Mouse (Mus musculus): ENCODE measurements at regions not wholly inside any gene's neighbourhood (a gene's known extent, or its start where the extent isn't known, plus 50 kb on each side); places are given as distances from the start of the nearest gene placed in this dataset.

GRCm38 (mm10) chr15:59888996-59889395 lies 127.4 kb downstream of the 4933412E24Rik start:
- no peak overlapping the region for H3K4me2 ChIP-seq (ENCODE audit: low read depth, low read length)
- 87% methylated on average over 2 of the region's 2 CpGs for WGBS
- H3K4me3 ChIP-seq (ENCODE audit: low read length), result no peak overlapping the region
- H3K9me3 ChIP-seq (ENCODE audit: control insufficient read depth, low read length), result no peaks in the 10 kb centered on the region
- H3K36me3 ChIP-seq (ENCODE audit: control insufficient read depth, insufficient read depth, low read length), result no peaks in the 10 kb centered on the region
- H3K27me3 ChIP-seq (replicated peaks; ENCODE audit: control insufficient read depth, insufficient read depth, low read length), result no peaks in the 10 kb centered on the region
- no peak overlapping the region for H3K27ac ChIP-seq (ENCODE audit: low read length)
- ATAC-seq, result no peak
- no peaks in the 10 kb centered on the region for H3K4me1 ChIP-seq (ENCODE audit: control insufficient read depth, insufficient read depth, low read length)
- no peak overlapping the region for H3K9ac ChIP-seq (ENCODE audit: low read depth, low read length)

- ATAC-seq, result no peak
- Histone ChIP-seq H3K27me3 (replicated peaks; ENCODE audit: control insufficient read depth, insufficient read depth, low read length) (no peaks in the 10 kb centered on the region), H3K4me2 (ENCODE audit: low read depth, low read length) (no peak overlapping the region), H3K36me3 (ENCODE audit: control insufficient read depth, insufficient read depth, low read length) (no peaks in the 10 kb centered on the region), H3K9ac (ENCODE audit: low read depth, low read length) (no peak overlapping the region), H3K4me3 (ENCODE audit: low read length) (no peak overlapping the region), H3K9me3 (ENCODE audit: control insufficient read depth, low read length) (no peaks in the 10 kb centered on the region), H3K4me1 (ENCODE audit: control insufficient read depth, insufficient read depth, low read length) (no peaks in the 10 kb centered on the region), H3K27ac (ENCODE audit: low read length) (no peak overlapping the region)
- 39% methylated on average over 2 of the region's 2 CpGs for WGBS
These were observed 128.3 kb downstream of the 4933412E24Rik start for GRCm38 (mm10) chr15:59888131-59888459.

GRCm38 (mm10) chr15:59887381-59888130 lies 128.9 kb downstream of the 4933412E24Rik start:
- no peak overlapping the region for H3K9ac ChIP-seq (ENCODE audit: low read depth, low read length)
- H3K4me1 ChIP-seq (ENCODE audit: control insufficient read depth, insufficient read depth, low read length), result no peaks in the 10 kb centered on the region
- no peak overlapping the region for H3K4me2 ChIP-seq (ENCODE audit: low read depth, low read length)
- WGBS, result 50% methylated on average over 5 of the region's 5 CpGs
- H3K4me3 ChIP-seq (ENCODE audit: low read length), result no peak overlapping the region
- no peaks in the 10 kb centered on the region for H3K27me3 ChIP-seq (replicated peaks; ENCODE audit: control insufficient read depth, insufficient read depth, low read length)
- H3K27ac ChIP-seq (ENCODE audit: low read length), result no peak overlapping the region
- no peaks in the 10 kb centered on the region for H3K9me3 ChIP-seq (ENCODE audit: control insufficient read depth, low read length)
- ATAC-seq, result no peak
- H3K36me3 ChIP-seq (ENCODE audit: control insufficient read depth, insufficient read depth, low read length), result no peaks in the 10 kb centered on the region

GRCm38 (mm10) chr15:59886036-59886435 lies 130.4 kb downstream of the 4933412E24Rik start:
- no peaks in the 10 kb centered on the region for H3K36me3 ChIP-seq (ENCODE audit: control insufficient read depth, insufficient read depth, low read length)
- WGBS, result 84% methylated on average over 2 of the region's 2 CpGs
- ATAC-seq, result no peak
- H3K9me3 ChIP-seq (ENCODE audit: control insufficient read depth, low read length), result no peaks in the 10 kb centered on the region
- H3K4me2 ChIP-seq (ENCODE audit: low read depth, low read length), result no peak overlapping the region
- no peak overlapping the region for H3K4me3 ChIP-seq (ENCODE audit: low read length)
- H3K27ac ChIP-seq (ENCODE audit: low read length), result no peak overlapping the region
- no peaks in the 10 kb centered on the region for H3K27me3 ChIP-seq (replicated peaks; ENCODE audit: control insufficient read depth, insufficient read depth, low read length)
- H3K4me1 ChIP-seq (ENCODE audit: control insufficient read depth, insufficient read depth, low read length), result no peaks in the 10 kb centered on the region
- no peak overlapping the region for H3K9ac ChIP-seq (ENCODE audit: low read depth, low read length)

GRCm38 (mm10) chr15:59882444-59882843 lies 134.0 kb downstream of the 4933412E24Rik start:
- H3K4me3 ChIP-seq (ENCODE audit: low read length), result no peak overlapping the region
- H3K4me1 ChIP-seq (ENCODE audit: control insufficient read depth, insufficient read depth, low read length), result no peaks in the 10 kb centered on the region
- WGBS, result 89% methylated on average over 5 of the region's 5 CpGs
- H3K27me3 ChIP-seq (replicated peaks; ENCODE audit: control insufficient read depth, insufficient read depth, low read length), result no peaks in the 10 kb centered on the region
- no peaks in the 10 kb centered on the region for H3K9me3 ChIP-seq (ENCODE audit: control insufficient read depth, low read length)
- no peak overlapping the region for H3K9ac ChIP-seq (ENCODE audit: low read depth, low read length)
- H3K36me3 ChIP-seq (ENCODE audit: control insufficient read depth, insufficient read depth, low read length), result no peaks in the 10 kb centered on the region
- H3K4me2 ChIP-seq (ENCODE audit: low read depth, low read length), result no peak overlapping the region
- no peak for ATAC-seq
- no peak overlapping the region for H3K27ac ChIP-seq (ENCODE audit: low read length)

- no peak overlapping the region for H3K4me2 ChIP-seq (ENCODE audit: low read depth, low read length)
- H3K9me3 ChIP-seq (ENCODE audit: control insufficient read depth, low read length), result no peaks in the 10 kb centered on the region
- no peak overlapping the region for H3K27ac ChIP-seq (ENCODE audit: low read length)
- no peak for ATAC-seq
- WGBS, result 88% methylated on average over 5 of the region's 5 CpGs
- no peak overlapping the region for H3K4me3 ChIP-seq (ENCODE audit: low read length)
- no peaks in the 10 kb centered on the region for H3K36me3 ChIP-seq (ENCODE audit: control insufficient read depth, insufficient read depth, low read length)
- no peaks in the 10 kb centered on the region for H3K4me1 ChIP-seq (ENCODE audit: control insufficient read depth, insufficient read depth, low read length)
- no peak overlapping the region for H3K9ac ChIP-seq (ENCODE audit: low read depth, low read length)
- no peaks in the 10 kb centered on the region for H3K27me3 ChIP-seq (replicated peaks; ENCODE audit: control insufficient read depth, insufficient read depth, low read length)
These were observed 136.0 kb downstream of the 4933412E24Rik start for GRCm38 (mm10) chr15:59880426-59880825.

- no peak for ATAC-seq
- Histone ChIP-seq H3K4me2 (ENCODE audit: low read depth, low read length) (no peak overlapping the region), H3K4me1 (ENCODE audit: control insufficient read depth, insufficient read depth, low read length) (no peaks in the 10 kb centered on the region), H3K36me3 (ENCODE audit: control insufficient read depth, insufficient read depth, low read length) (no peaks in the 10 kb centered on the region), H3K9ac (ENCODE audit: low read depth, low read length) (no peak overlapping the region), H3K27ac (ENCODE audit: low read length) (no peak overlapping the region), H3K27me3 (replicated peaks; ENCODE audit: control insufficient read depth, insufficient read depth, low read length) (no peaks in the 10 kb centered on the region), H3K4me3 (ENCODE audit: low read length) (no peak overlapping the region), H3K9me3 (ENCODE audit: control insufficient read depth, low read length) (no peaks in the 10 kb centered on the region)
- 79% methylated on average over 4 of the region's 4 CpGs for WGBS
These were observed 137.1 kb downstream of the 4933412E24Rik start for GRCm38 (mm10) chr15:59879311-59879710.

- Histone ChIP-seq H3K4me2 (ENCODE audit: low read depth, low read length) (no peak overlapping the region), H3K36me3 (ENCODE audit: control insufficient read depth, insufficient read depth, low read length) (no peaks in the 10 kb centered on the region), H3K4me1 (ENCODE audit: control insufficient read depth, insufficient read depth, low read length) (no peaks in the 10 kb centered on the region), H3K9me3 (ENCODE audit: control insufficient read depth, low read length) (no peaks in the 10 kb centered on the region), H3K27me3 (replicated peaks; ENCODE audit: control insufficient read depth, insufficient read depth, low read length) (no peaks in the 10 kb centered on the region), H3K9ac (ENCODE audit: low read depth, low read length) (no peak overlapping the region), H3K27ac (ENCODE audit: low read length) (no peak overlapping the region), H3K4me3 (ENCODE audit: low read length) (no peak overlapping the region)
- ATAC-seq, result no peak
- 72% methylated on average over 7 of the region's 7 CpGs for WGBS
These were observed 140.1 kb downstream of the 4933412E24Rik start for GRCm38 (mm10) chr15:59876279-59876742.

GRCm38 (mm10) chr15:59866701-59867100 lies 149.7 kb downstream of the 4933412E24Rik start:
- no peaks in the 10 kb centered on the region for H3K4me1 ChIP-seq (ENCODE audit: control insufficient read depth, insufficient read depth, low read length)

More at GRCm38 (mm10) chr15:59866701-59867100, 149.7 kb downstream of the 4933412E24Rik start:
- H3K4me2 ChIP-seq (ENCODE audit: low read depth, low read length), result no peak overlapping the region
- H3K9me3 ChIP-seq (ENCODE audit: control insufficient read depth, low read length), result no peaks in the 10 kb centered on the region
- no peak for ATAC-seq
- H3K4me3 ChIP-seq (ENCODE audit: low read length), result no peak overlapping the region
- 86% methylated on average over 8 of the region's 8 CpGs for WGBS
- no peaks in the 10 kb centered on the region for H3K36me3 ChIP-seq (ENCODE audit: control insufficient read depth, insufficient read depth, low read length)
- no peaks in the 10 kb centered on the region for H3K27me3 ChIP-seq (replicated peaks; ENCODE audit: control insufficient read depth, insufficient read depth, low read length)
- no peak overlapping the region for H3K9ac ChIP-seq (ENCODE audit: low read depth, low read length)
- no peak overlapping the region for H3K27ac ChIP-seq (ENCODE audit: low read length)

Data from intestine, embryonic 16.5 days (tissue).